Mouse (Mus musculus) C2C12 (cell line): ENCODE results near the gene Slit3. TPM values are rescaled to one million over a fixed set of nuclear protein-coding genes. Genes with fewer than 3 reads are reported as not detected.

Source experiments
- H3K27me3 ChIP-seq: one replicate; pipeline ENCODE4 v1.6.1; 2011; ENCODE audit not compliant: control insufficient read depth, insufficient read depth, insufficient read length
- H3K36me3 ChIP-seq: one replicate; pipeline ENCODE4 v1.6.1; 2011; ENCODE audit not compliant: control insufficient read depth, insufficient read depth
- H3K4me3 ChIP-seq: one replicate; pipeline ENCODE4 v1.5.1; 2011; ENCODE audit warnings: mild to moderate bottlenecking, control low read depth; ENCODE audit not compliant: poor library complexity, insufficient read depth, severe bottlenecking
- H3K79me2 ChIP-seq: one replicate; pipeline ENCODE4 v1.6.1; 2011; ENCODE audit not compliant: control insufficient read depth, insufficient read depth
- H3K79me3 ChIP-seq: one replicate; pipeline ENCODE4 v1.6.1; 2011; ENCODE audit warnings: low read depth, control low read depth
- H3ac ChIP-seq: one replicate; pipeline ENCODE3; 2011; ENCODE audit warnings: low read depth; ENCODE audit not compliant: control insufficient read depth, insufficient read length
- CEBPB ChIP-seq: IDR thresholded peaks from one replicate; pipeline ENCODE4 v1.6.1; 2011; ENCODE audit warnings: low read depth, mild to moderate bottlenecking, control low read depth, moderate library complexity
- CTCF ChIP-seq: IDR thresholded peaks from one replicate; pipeline ENCODE4 v1.5.1; 2011; ENCODE audit not compliant: control insufficient read depth, insufficient read depth, insufficient read length
- FOSL1 ChIP-seq: IDR thresholded peaks from one replicate; pipeline ENCODE4 v1.8.0; 2011; ENCODE audit warnings: mild to moderate bottlenecking, low read length; ENCODE audit not compliant: poor library complexity, insufficient read depth, severe bottlenecking
- MAX ChIP-seq: IDR thresholded peaks from one replicate; pipeline ENCODE4 v1.6.1; 2011; ENCODE audit warnings: mild to moderate bottlenecking, control low read depth
- MYOD1 ChIP-seq: IDR thresholded peaks from one replicate; pipeline ENCODE4 v1.6.1; 2011; ENCODE audit warnings: low read depth; ENCODE audit not compliant: control insufficient read depth, insufficient read length
- MYOG ChIP-seq: IDR thresholded peaks from one replicate; pipeline ENCODE4 v1.6.1; 2011; ENCODE audit not compliant: control insufficient read depth, insufficient read length; ENCODE audit errors: extremely low read depth
- USF1 ChIP-seq: IDR thresholded peaks from one replicate; pipeline ENCODE4 v1.6.1; 2011; ENCODE audit warnings: low read depth, mild to moderate bottlenecking, control low read depth, moderate library complexity
- polyA plus RNA-seq: library from polyadenylated mRNA; unstranded; fragments of >200 nt; fragmentation: generic; extraction: Trizol; gene quantifications from one replicate; pipeline ENCODE4 v1.2.1, GENCODE M21; 2012; ENCODE audit warnings: missing spikeins

Slit3 gene
- polyA plus RNA-seq, 1 experiment, result not detected

DNA sequence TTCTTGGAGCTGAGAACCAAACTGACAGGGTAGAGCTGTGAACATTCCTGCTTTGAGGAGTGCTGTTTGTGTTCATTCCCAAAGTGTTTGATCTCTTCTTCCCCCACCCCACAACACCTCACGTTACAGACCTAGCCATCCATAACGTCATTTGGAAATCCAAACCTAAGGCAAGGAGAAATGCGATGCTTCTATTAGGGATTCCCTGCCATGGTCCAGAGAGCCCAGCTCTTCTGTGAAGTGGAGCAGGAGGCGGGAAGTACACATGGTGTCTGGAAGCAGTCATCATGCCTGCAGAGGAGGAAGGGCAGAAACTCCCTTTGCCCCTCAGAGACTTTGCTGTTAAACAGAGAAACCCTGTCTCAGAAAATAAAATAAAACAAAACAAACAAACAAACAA lies 555.7 kb downstream of the Slit3 start:
- Histone ChIP-seq H3K79me2 (no peaks in the 10 kb centered on the region), H3K79me3 (no peaks in the 10 kb centered on the region), H3K36me3 (no peaks in the 10 kb centered on the region), H3K27me3 (no peaks in the 10 kb centered on the region), H3ac (no peak overlapping the region), H3K4me3 (no peak overlapping the region)
- TF ChIP-seq USF1 (no peak), CTCF (no peak), MAX (no peak), MYOD1 (no peak)

DNA sequence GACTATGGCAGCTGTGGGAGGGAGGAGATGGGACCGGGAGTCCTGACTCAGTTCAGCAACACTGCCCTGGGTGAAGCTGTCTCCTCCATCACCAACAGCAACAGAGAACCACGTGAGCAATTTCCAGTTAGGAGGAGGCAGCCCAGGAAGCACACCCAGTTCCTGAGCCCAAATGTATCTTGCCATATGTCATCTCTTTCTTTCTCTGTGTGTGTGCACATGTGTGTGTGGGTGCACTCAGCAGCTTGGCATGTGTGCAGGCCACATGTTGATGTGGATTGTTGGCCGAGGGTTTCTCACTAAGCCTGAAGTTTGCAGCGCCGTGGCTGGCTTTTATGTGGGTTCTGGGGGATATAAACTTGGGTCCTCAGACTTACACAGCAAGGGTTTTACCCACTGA lies 559.0 kb downstream of the Slit3 start:
- TF ChIP-seq CEBPB, result no peak
- no peak for TF ChIP-seq CTCF
- TF ChIP-seq MYOD1, result no peak
- no peak for TF ChIP-seq MAX
- TF ChIP-seq FOSL1, result no peak
- TF ChIP-seq USF1, result no peak
- no peak for TF ChIP-seq MYOG
- Histone ChIP-seq H3K79me2 (no peaks in the 10 kb centered on the region), H3K79me3 (no peaks in the 10 kb centered on the region), H3ac (no peak overlapping the region), H3K4me3 (no peak overlapping the region), H3K36me3 (no peaks in the 10 kb centered on the region), H3K27me3 (no peaks in the 10 kb centered on the region)

DNA sequence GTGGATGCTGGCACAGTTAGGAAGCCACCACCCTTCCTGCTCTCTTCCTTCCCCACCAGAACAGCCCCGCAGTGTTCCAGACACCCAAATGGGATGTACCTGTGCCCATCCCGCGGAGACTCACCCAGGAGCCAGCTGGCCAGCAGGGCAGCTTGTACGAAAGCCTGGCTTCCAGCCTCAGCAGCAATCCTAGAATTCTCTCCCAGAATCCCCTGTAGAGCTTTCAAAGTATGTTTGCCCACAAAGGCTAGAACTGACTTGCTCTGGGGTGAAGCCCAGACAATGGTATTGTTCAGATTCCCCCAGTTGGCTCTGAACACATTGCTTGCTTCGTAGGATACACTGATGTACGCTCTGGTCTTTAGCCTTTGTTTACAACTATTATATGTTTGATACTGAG lies 566.3 kb downstream of the Slit3 start:
- no peak overlapping the region for H3K4me3 ChIP-seq
- no peak overlapping the region for H3ac ChIP-seq
- no peaks in the 10 kb centered on the region for H3K36me3 ChIP-seq
- TF ChIP-seq MYOG (no peak), CTCF (no peak), FOSL1 (no peak), MAX (no peak), CEBPB (no peak), USF1 (no peak), MYOD1 (no peak)
- no peaks in the 10 kb centered on the region for H3K79me3 ChIP-seq
- H3K79me2 ChIP-seq, result no peaks in the 10 kb centered on the region
- H3K27me3 ChIP-seq, result peaks cover 7% of the 10 kb centered on the region

DNA sequence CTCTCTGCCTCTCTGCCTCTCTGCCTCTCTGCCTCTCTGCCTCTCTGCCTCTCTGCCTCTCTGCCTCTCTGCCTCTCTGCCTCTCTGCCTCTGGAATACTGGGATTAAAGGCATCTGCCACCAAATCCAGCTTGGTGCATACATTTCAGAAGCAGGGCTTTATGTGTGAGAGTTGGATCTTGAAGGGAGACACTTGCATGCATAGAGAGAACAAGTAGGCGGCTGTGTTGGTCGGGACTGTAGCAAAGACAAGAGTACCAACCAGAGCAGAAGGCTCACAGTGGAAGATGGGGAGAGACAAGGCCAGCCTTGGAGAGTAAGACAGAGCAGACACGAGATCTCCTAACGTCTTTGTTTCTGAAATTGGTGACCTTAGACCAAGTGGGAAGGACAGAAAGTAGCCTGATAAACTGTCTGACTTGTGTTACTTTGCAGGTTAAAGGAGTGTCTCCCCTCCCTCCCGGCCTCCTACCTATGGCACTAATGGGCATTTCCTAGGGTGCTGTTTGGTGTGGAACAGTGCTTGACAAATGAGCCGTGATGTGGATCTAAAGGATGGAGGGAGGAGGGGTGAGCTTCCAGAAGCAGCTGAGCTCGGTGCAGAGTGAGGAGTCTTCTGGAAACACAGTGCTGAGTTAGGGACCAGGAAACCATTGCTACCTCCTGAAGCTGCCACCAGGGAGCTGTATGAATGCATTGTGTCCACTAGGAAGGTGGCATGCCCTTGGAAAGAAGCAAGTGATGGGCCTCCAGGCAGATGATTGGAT lies 569.7 kb downstream of the Slit3 start:
- no peaks in the 10 kb centered on the region for H3K79me3 ChIP-seq
- peaks cover 7% of the 10 kb centered on the region for H3K27me3 ChIP-seq
- H3K4me3 ChIP-seq, result no peak overlapping the region
- H3ac ChIP-seq, result no peak overlapping the region
- no peaks in the 10 kb centered on the region for H3K36me3 ChIP-seq
- TF ChIP-seq USF1 (no peak), FOSL1 (no peak), MAX (no peak), MYOD1 (no peak), MYOG (no peak), CEBPB (no peak), CTCF (no peak)
- H3K79me2 ChIP-seq, result no peaks in the 10 kb centered on the region

DNA sequence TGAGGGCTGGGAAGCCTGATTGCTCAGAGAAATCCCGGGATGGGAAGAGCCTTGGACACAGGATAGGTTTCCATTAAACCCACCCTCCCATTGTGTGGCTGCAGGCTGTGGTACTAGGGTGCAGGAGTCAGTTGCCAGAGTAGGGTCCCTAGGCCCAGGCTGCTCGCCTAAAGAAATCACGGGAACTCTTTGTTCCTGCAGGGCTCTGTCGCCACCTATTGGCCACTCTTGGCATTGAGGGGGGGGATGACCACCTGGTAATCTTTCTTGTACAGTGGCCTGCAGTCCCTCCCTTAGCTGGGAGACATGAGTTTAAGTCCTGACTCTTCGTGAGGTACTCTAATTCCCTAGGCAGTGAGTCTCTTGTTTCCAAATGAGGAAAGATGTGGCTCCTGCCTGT lies 572.1 kb downstream of the Slit3 start:
- Histone ChIP-seq H3K36me3 (no peaks in the 10 kb centered on the region), H3K27me3 (peaks cover 4% of the 10 kb centered on the region), H3K79me2 (no peaks in the 10 kb centered on the region), H3ac (no peak overlapping the region), H3K4me3 (no peak overlapping the region), H3K79me3 (no peaks in the 10 kb centered on the region)
- TF ChIP-seq MAX, result no peak
- no peak for TF ChIP-seq MYOD1
- TF ChIP-seq CEBPB, result no peak
- no peak for TF ChIP-seq FOSL1
- TF ChIP-seq CTCF, result no peak
- TF ChIP-seq USF1, result no peak
- TF ChIP-seq MYOG, result no peak

DNA sequence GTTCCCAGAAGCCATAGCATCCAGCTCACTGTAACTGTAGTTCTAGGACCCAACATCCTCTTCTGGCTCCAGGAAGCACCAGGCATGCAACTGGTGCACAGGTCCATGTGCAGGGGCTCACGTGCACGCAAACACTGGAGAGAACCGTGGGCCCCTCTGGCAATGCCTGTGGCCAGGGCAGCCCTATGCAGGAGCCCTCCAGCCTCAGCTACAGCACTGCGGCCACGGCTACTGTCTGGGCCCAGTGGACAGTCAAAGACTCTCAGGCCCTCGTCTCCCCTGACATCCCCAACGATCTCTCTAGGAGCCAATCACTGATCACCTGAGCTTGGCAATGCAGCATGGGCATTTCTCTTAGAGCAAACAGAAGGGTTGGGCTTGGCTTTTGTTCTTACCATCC lies 572.6 kb downstream of the Slit3 start:
- Histone ChIP-seq H3K79me3 (no peaks in the 10 kb centered on the region), H3K79me2 (no peaks in the 10 kb centered on the region), H3K4me3 (no peak overlapping the region), H3K27me3 (peaks cover 4% of the 10 kb centered on the region), H3K36me3 (no peaks in the 10 kb centered on the region), H3ac (no peak overlapping the region)
- TF ChIP-seq CTCF, result no peak
- no peak for TF ChIP-seq USF1
- no peak for TF ChIP-seq MYOD1
- TF ChIP-seq CEBPB, result no peak
